Mouse (Mus musculus): ENCODE measurements around the gene Tmem95.

Tmem95 gene

DNA sequence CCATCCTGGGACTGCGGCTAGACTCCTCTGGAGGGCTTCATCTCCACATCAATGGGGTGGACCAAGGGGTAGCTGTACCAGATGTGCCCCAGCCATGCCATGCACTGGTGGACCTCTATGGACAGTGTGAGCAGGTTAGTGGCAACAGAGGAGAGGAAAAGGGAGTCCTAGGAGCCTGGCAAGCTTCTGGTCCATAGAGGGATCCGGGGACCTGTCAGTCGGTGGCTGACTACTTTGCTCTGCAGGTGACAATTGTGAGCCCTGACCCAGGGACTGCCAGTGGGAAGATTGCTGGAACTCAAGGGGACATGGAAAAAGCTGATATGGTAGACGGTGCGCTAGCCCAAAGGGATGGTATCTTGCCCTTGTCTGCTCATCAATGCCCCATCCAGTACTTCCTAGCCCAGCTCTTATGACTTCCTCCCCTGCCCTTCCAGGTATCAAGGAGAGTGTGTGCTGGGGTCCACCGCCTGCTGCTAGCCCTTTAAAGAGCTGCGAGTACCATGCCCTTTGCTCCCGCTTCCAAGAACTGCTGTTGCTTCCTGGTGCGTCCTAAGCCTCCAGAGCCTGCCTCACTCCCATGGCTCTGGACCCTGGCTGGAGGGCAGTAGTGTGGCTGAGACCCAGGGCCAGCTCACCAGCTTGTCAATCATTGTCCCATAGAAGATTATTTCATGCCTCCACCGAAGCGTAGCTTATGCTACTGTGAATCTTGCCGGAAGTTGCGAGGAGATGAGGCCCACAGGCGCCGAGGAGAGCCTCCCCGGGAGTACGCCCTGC is 33.2 kb upstream of the Tmem95 start:
- no peak for DNase-seq (ENCODE audit: low read depth, low spot score)

GRCm38 (mm10) chr11:69910177-69910576 is 32.4 kb upstream of the Tmem95 start:
- no peak for DNase-seq (ENCODE audit: low read depth, low spot score)

- no peak for DNase-seq (ENCODE audit: low read depth, low spot score)
These were observed 31.4 kb upstream of the Tmem95 start for GRCm38 (mm10) chr11:69909174-69909573.

GRCm38 (mm10) chr11:69908645-69909044 is 30.8 kb upstream of the Tmem95 start:
- no peak for DNase-seq (ENCODE audit: low read depth, low spot score)

DNA sequence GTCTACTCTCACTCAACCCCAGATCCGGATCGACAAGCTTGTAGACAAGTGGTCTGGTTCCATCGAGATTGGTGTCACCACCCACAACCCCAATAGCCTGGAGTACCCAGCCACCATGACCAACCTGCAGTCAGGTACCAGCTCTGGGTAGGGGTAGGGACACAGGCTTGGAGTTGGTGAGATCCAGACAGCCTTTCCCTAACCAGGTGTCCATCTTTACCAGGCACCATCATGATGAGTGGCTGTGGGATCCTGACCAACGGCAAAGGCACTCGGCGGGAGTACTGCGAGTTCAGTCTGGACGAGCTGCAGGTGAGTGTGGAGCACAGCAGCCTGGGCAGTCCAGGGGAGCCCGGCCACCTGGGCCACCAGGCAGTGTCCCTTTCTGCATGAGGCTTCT is 26.5 kb upstream of the Tmem95 start:
- DNase-seq (ENCODE audit: low read depth, low spot score), result no peak

DNA sequence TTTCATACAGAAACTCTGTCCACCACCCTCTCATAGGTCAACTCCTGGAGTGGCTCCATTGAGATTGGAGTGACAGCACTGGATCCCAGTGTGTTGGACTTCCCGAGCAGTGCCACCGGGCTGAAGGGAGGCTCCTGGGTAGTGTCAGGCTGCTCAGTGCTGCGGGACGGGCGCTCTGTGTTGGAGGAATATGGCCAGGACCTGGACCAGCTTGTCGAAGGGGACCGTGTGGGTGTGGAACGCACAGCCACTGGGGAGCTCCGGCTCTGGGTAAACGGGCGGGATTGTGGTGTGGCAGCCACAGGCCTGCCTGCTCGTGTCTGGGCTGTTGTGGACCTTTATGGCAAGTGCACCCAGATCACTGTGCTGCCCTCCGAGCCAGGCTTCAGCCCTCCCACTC is 25.2 kb upstream of the Tmem95 start:
- DNase-seq (ENCODE audit: low read depth, low spot score), result no peak

GRCm38 (mm10) chr11:69901993-69902392 is 24.2 kb upstream of the Tmem95 start:
- no peak for DNase-seq (ENCODE audit: low read depth, low spot score)

DNA sequence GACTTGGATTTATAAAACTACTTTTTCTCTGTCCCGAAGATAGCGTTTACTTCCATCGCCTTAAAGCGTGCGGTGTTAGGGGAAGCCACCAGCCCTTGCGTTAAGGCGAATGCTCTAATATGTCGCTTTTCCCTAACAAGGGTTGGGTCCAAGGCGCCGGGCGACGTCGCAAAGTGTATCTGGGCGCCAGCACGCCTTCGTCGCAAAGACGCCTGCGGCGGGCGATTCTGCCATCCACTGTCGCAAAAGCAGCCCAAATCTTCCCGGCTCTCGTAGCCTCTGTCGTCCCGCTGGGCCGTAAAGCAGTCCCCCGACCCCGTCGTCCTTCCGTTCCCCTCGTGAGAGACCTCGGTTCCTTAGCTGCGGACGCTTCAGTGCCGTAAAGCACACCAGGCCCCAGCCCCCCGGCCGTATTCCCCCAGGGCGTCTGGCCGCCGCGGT is 23.6 kb upstream of the Tmem95 start:
- DNase-seq (ENCODE audit: low read depth, low spot score), result peak; percentile 87

GRCm38 (mm10) chr11:69900471-69901405 is 22.9 kb upstream of the Tmem95 start, which contains the start of the genes 2810408A11Rik and Neurl4:
TSS of gene 2810408A11Rik (minus strand) at chr11:69900987.
TSS of gene Neurl4 (plus strand) at chr11:69901072.
- peak; percentile 78 for DNase-seq (ENCODE audit: low read depth, low spot score)

DNA sequence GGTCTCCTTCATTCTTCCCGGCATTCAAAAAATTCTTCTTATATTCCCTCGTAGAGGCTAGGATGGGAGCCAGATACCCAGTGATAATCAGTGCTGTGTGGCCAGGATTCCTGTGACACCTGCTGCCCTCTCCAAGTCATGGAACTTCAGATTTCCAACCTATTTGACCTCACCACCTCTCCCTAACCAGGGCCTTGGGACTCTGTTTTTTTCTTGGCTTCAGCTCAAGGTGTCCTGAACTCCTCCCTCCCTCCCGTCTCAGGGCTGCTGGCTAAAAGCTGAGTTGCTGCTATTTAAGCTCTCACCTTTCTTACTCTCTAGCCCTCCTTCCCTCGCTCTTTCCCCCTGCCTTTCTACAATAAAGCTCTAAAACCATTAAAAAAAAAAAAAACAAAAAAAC is 22.1 kb upstream of the Tmem95 start:
- DNase-seq (ENCODE audit: low read depth, low spot score), result no peak

DNA sequence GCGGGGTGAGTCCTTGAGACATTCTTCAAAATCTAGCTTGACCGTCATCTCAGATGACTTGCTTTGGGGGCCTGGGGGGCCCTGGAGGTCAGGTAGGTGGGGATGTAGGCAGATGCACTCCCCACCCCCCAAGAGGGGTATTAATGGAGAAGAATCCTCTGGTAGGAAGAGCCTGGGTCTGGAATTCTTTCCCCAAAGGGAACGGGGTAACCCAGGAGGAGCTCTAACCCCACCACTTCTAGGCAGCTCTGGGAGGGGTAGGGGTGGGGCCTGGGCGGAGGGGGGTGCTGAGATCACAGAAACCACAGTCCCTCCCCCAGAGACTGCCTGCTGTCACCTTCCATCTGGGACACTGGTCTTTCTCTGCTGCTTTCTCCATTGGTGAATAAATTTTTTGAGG is 17.5 kb upstream of the Tmem95 start, which contains the start of gene Acap1:
TSS of gene Acap1 (minus strand) at position 249 of the 400 bp plus-strand sequence.
- no peak for DNase-seq (ENCODE audit: low read depth, low spot score)

GRCm38 (mm10) chr11:69894671-69895070 is 16.9 kb upstream of the Tmem95 start:
- no peak for DNase-seq (ENCODE audit: low read depth, low spot score)

GRCm38 (mm10) chr11:69891482-69891881 is 13.7 kb upstream of the Tmem95 start:
- no peak for DNase-seq (ENCODE audit: low read depth, low spot score)

- DNase-seq (ENCODE audit: low read depth, low spot score), result no peak
These were observed 9.3 kb upstream of the Tmem95 start for GRCm38 (mm10) chr11:69886907-69887635.

DNA sequence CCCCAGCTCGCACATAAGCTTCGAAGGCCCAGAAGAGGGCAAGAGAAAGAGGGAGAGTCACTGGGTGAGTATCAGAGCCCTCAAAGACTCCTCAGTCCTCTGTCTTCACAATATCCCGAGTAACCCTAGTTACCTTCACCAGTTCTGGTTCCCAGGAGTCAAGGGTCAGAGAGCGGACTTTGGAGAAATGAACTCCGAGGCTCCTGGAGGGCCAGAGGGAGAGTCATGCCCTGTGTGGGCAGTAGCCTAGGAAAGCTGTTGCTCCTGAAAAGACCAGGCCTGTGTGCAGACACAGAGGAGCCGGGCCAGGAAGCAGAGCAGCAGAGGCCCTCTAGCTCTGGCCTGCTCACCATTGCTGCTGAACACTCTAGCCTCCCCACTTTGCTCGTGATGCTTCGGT is 6.8 kb upstream of the Tmem95 start:
- DNase-seq (ENCODE audit: low read depth, low spot score), result no peak

DNA sequence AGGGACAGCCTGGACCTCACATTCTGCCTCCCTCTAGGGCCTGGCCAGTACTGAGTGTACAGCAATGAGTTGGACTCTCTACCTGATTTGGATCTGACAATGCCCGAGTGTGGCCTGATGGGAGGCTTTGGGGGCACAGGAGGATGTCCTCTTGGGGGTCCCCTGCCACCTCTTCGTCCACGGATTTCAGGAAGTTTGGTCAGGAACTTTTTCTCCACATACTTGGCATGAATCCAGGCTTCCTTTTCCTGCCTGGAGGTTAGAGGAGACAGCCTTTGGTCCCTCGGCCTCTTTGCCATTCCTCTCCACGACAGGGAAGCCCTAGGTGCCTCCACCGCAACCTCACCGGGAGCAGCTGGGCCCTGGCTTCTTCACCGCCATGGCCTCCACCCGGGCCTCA is 6.4 kb upstream of the Tmem95 start:
- no peak for DNase-seq (ENCODE audit: low read depth, low spot score)

DNA sequence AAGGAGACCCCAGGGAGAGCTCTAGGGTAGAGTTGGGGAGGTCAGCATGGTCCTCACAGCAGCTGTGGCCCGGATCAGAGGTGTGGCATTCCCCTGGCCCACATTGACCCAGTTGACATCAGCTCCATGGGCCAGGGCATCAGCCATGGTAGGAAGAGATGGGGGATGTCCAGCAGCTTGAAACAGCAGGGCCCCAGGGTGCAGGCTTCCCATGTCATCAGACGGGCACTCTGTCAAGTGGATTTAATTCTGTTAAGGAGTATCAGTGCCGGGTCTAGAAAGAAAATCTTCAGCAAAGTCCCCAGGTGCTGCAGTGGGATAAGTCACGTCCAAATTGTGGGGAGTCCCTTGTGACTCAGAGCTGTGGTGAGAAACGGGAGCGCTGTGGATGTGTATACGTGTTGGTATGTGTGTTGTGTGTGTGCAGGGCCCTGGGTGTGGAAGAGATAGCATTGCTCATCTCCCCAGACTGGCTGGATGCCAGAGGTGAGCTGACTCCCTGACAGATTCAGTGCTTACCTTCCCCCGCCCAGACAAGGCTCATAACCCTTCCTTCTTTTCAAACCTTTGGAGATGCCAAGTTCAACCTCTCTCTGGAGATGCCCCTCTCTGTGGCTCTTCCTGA is 5.8 kb upstream of the Tmem95 start:
- no peak for DNase-seq (ENCODE audit: low read depth, low spot score)

DNA sequence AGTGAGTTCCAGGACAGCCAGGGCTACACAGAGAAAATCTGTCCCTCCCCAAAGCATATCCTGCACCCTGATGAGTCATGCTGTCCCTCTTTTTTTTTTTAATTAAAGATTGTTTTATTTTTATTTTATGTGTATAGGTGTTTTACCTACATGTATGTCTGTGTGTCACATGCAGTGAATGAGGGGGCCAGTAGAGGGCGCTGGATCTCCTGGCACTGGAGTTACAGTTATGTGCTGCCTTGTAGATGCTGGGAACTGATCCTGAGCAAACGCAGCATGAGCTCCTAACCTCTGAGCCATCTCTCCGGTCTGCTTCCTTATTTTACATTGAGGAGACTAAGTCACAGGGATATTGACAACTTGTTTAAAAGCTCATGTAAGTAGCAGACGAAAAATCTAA is 5.2 kb upstream of the Tmem95 start:
- DNase-seq (ENCODE audit: low read depth, low spot score), result no peak

- no peak for DNase-seq (ENCODE audit: low read depth, low spot score)
These were observed 4.2 kb upstream of the Tmem95 start for GRCm38 (mm10) chr11:69881787-69882670.

Measured in retina, adult 2 months (tissue).